Mouse (Mus musculus) E14TG2a.4 (cell line): ENCODE results near the gene Gm14408.
"Not testable (repeated sequence)": the region's sequence is repeated elsewhere in the genome, so short reads cannot be mapped to it uniquely, and the experiment has no call there.

Experiments used
- H3K27me3 ChIP-seq: 2 replicates; pipeline ENCODE4 v1.6.1; 2014; ENCODE audit warnings: low read length, control low read depth; ENCODE audit not compliant: insufficient read depth
- H3K36me3 ChIP-seq: 2 replicates; pipeline ENCODE4 v1.6.1; 2014; ENCODE audit warnings: low read length, control low read depth; ENCODE audit not compliant: insufficient read depth
- H3K4me1 ChIP-seq: replicated peaks from 2 replicates; pipeline ENCODE4 v1.6.1; 2014; ENCODE audit warnings: low read depth, low read length, control low read depth
- H3K4me3 ChIP-seq: replicated peaks from 2 replicates; pipeline ENCODE4 v1.5.1; 2014; ENCODE audit warnings: mild to moderate bottlenecking, low read length
- H3K9me3 ChIP-seq: 2 replicates; pipeline ENCODE4 v1.6.1; 2014; ENCODE audit warnings: low read length, control low read depth

Gene Gm14408

DNA sequence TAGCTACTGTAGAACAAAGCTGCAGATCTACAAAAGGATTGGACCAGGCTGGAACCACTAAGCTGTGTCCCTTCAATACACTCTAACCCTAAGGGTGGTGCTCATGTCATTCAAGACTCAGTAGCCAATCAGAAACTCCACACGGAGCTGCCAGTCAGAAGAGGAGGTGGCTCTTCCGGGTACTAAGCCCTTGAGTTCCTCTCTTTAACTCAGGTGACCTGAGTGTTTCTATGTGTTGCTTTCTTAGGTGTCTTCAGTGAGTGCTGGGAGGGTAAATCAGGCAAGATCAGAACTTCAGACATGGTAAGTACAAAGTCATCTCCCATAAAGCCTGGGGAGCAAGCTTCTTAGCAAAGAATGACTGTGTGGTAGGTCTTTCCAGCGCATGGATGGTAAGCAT, at the start of gene Gm14408:
Gm14408 (plus strand) TSS at position 301 of the 400 bp plus-strand sequence.
- H3K4me3 ChIP-seq = peak within 1 kb of the TSS; percentile 66
- not testable (repeated sequence) for H3K27me3 ChIP-seq, H3K4me1 ChIP-seq, H3K9me3 ChIP-seq, H3K36me3 ChIP-seq

- not testable (repeated sequence) for H3K36me3 ChIP-seq, H3K9me3 ChIP-seq, H3K27me3 ChIP-seq, H3K4me1 ChIP-seq
- peak within 1 kb of the TSS; percentile 80 for H3K4me3 ChIP-seq
Measured at GRCm38 (mm10) chr2:176798312-176798711, 32.6 kb upstream of the Gm14408 start, which contains the start of gene Gm14295. Gene Gm14295 (plus strand): TSS chr2:176798612.

GRCm38 (mm10) chr2:176798785-176799184, 32.2 kb upstream of the Gm14408 start:
- H3K4me1 ChIP-seq, H3K9me3 ChIP-seq, H3K27me3 ChIP-seq, H3K36me3 ChIP-seq: not testable (repeated sequence)
- peak overlapping the region; percentile 80 for H3K4me3 ChIP-seq
